Mouse (Mus musculus) kidney, postnatal 36 days (tissue): Measurements from ENCODE around the gene Mob3c.

Experiments
- DNase-seq, 2 experiments: peaks; one replicate each; pipeline ENCODE4 v3.0.0; 2021 to 2022; ENCODE audit warnings: mixed read lengths in 2 of 2

The Mob3c gene

GRCm38 (mm10) chr4:115827888-115828571 is at the start of gene Mob3c:
Mob3c (plus strand) TSS chr4:115828092.
- peak; percentile 89 to 91 for DNase-seq

- DNase-seq = no peak
Observed at GRCm38 (mm10) chr4:115780269-115780668, 47.6 kb upstream of the Mob3c start.

GRCm38 (mm10) chr4:115780918-115781317 is 47.0 kb upstream of the Mob3c start, which contains the start of gene Tex38:
Tex38 (minus strand) TSS chr4:115781018.
- no peak for DNase-seq

GRCm38 (mm10) chr4:115782026-115782805 is 45.7 kb upstream of the Mob3c start:
- DNase-seq = no peak

GRCm38 (mm10) chr4:115784769-115785510 is 43.0 kb upstream of the Mob3c start, which contains the start of gene Atpaf1:
Atpaf1 (plus strand) TSS chr4:115784812.
- DNase-seq = peak; percentile 59 to 81

- peak; percentile 18 to 22 for DNase-seq
Observed at GRCm38 (mm10) chr4:115785511-115786034, 42.3 kb upstream of the Mob3c start.

GRCm38 (mm10) chr4:115790864-115791263 is 37.0 kb upstream of the Mob3c start:
- DNase-seq = no peak

GRCm38 (mm10) chr4:115795360-115795759 is 32.5 kb upstream of the Mob3c start:
- DNase-seq = no peak

GRCm38 (mm10) chr4:115799981-115800380 is 27.9 kb upstream of the Mob3c start:
- DNase-seq = no peak

GRCm38 (mm10) chr4:115812326-115812725 is 15.6 kb upstream of the Mob3c start:
- DNase-seq = no peak

GRCm38 (mm10) chr4:115815606-115816005 is 12.3 kb upstream of the Mob3c start:
- no peak for DNase-seq

GRCm38 (mm10) chr4:115820199-115820598 is 7.7 kb upstream of the Mob3c start:
- no peak for DNase-seq

- no peak for DNase-seq
Observed at GRCm38 (mm10) chr4:115820944-115821343, 6.9 kb upstream of the Mob3c start.

- no peak for DNase-seq
Observed at GRCm38 (mm10) chr4:115821431-115821830, 6.5 kb upstream of the Mob3c start.

GRCm38 (mm10) chr4:115821928-115822327 is 6.0 kb upstream of the Mob3c start:
- DNase-seq = peak in 1 of 2 experiments; percentile 24

- no peak for DNase-seq
Observed at GRCm38 (mm10) chr4:115824178-115824577, 3.7 kb upstream of the Mob3c start.

- DNase-seq = no peak
Observed at GRCm38 (mm10) chr4:115825271-115825670, 2.6 kb upstream of the Mob3c start.

- DNase-seq = no peak
Observed at GRCm38 (mm10) chr4:115827066-115827465, 826 bp upstream of the Mob3c start.

GRCm38 (mm10) chr4:115827535-115827887 is 381 bp upstream of the Mob3c start:
- no peak for DNase-seq

GRCm38 (mm10) chr4:115828572-115828902 is 645 bp downstream of the Mob3c start:
- DNase-seq = no peak

GRCm38 (mm10) chr4:115830491-115830890 is 2.6 kb downstream of the Mob3c start:
- DNase-seq = peak; percentile 13 to 24

GRCm38 (mm10) chr4:115831221-115831620 is 3.3 kb downstream of the Mob3c start:
- DNase-seq = no peak

- no peak for DNase-seq
Observed at GRCm38 (mm10) chr4:115832040-115832439, 4.1 kb downstream of the Mob3c start.
